Mouse (Mus musculus): ENCODE data around the gene Akt1s1.

The Akt1s1 gene

DNA sequence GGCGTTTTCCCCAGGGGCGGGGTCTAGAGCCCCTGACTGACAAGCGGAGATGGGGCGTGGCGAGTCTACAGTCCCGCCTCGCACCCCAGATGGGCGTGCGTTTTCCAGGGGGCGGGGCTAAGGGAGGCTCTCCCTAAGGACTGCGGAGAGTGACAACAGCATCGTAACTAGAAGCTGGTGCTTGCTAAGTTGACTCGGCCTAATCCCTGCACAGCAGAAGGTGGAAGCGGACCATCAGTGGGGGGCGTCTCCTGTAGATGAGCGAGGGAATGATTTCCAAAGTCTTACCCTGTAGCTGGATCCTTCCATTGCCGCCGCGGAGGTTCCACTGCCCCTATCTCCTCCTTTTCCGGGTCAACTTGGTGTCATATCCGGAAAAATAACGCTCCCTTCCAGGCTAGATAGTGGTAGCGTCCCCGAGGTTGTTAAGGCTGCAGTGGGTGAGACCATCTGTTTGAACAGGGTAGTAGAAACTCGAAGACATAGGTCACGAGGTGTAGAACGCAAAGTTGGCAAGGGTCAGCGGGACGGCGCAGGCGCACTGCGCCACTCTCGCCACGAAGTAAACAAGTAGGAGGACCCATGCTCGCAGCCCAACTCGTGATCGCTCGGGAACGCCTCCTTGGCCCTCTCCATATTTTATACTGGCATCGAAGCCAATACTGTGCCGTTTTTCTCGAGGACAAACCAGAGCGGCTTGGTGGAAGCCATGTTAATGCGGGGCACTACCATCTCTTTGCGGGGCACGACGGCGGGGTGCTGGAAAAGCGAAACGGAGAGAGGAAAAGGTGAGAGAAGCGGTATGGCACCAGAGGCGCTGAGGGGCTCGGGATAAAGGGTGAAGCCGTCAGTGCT, at the start of gene Akt1s1, which contains the start of gene Tbc1d17:
Akt1s1 (plus strand) TSS at position 431 of the 855 bp plus-strand sequence.
Tbc1d17 (minus strand) TSS at position 519 of the 855 bp plus-strand sequence.
- DNase-seq = peak; percentile 99

DNA sequence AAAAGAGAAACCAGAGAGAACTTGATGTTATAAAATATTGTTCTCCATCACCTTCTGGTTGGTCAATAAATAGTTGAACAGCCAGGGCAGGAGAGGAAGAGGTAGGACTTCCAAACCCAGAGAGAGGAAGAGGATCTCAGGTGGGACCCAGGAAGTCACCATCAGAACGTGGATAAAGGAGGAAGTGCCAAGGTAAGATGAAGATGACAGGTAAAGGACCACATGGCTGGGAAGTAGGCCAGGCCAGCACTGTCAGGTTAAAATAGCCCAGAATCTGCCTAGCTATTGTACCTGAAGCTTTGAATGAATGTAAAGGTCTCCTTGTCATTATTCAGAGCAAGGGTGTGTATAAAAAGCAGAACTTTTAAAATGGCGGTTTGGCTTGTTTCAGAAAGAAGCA, 39.9 kb upstream of the Akt1s1 start:
- DNase-seq = no peak

DNA sequence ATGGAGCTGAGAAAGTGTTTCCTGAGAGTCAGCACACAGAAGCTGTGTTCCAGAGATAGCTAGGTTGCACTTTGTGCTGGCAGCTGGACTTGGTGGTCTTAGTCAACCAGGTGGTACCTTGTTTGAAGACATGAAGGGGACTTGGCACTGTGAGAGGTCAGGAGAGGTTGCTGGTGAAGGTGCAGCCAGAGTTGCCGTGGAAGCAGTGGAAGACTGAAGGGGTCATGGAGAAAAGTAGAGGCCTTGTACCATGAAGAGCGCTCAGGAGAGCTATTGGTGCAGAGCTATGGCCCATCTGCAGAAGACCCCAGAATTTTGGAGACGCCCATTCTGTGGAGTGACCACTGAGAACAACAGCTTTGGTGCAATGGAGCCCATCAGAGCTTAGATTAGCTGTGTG, 39.3 kb upstream of the Akt1s1 start:
- no peak for DNase-seq

DNA sequence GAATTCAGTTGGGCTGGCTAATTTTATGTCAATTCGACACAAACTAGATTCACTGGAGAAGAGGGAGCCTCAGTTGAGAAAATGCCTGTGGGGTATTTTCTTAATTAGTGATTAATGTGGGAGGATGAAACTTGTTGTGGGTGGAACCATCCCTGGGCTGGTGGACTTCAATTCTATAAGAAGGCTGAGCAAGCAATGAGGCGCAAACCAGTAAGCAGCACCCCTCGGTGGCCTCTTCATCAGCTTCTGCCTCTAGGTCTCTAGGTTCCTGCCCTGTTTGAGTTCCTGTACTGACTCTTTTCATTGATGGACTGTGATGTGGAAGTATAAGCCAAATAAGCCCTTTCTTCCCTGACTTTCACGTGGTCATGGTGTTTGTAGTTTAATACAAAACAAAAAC, 38.4 kb upstream of the Akt1s1 start:
- DNase-seq = no peak

DNA sequence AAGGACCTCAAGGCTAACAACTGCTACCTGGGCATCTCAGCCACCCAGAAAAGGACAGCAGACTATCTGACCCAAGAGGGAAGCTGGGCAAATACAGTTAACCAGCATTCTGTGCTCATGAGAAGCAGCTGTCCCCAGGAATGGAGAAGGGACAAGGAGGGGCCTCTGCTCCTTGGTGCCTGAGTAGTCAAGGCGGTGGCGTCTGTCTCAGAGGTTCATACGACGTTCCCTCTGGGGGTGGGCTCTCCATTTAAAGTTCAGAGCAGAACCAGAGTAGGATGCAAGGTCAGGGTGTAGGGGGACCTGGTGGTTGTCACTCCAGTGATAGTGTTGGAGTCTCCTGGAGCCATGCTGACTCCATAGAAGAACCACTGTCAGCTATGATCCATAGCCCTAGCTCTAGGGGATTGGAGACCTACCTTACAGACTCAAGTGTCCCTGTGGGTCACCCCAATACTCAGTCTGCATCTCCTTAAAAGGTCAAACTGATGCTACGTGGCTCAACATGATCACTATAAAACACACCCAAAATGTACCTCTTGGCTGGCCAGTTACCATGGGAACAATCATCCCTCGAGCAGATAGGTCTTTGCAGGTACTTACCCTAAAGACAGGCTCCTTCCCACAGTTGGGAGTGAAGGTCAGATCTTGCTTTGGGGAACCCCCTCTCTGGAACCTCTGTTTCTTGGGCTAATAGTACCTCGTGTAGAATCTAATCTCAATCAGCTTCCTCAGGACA, 37.8 kb upstream of the Akt1s1 start:
- DNase-seq = no peak

DNA sequence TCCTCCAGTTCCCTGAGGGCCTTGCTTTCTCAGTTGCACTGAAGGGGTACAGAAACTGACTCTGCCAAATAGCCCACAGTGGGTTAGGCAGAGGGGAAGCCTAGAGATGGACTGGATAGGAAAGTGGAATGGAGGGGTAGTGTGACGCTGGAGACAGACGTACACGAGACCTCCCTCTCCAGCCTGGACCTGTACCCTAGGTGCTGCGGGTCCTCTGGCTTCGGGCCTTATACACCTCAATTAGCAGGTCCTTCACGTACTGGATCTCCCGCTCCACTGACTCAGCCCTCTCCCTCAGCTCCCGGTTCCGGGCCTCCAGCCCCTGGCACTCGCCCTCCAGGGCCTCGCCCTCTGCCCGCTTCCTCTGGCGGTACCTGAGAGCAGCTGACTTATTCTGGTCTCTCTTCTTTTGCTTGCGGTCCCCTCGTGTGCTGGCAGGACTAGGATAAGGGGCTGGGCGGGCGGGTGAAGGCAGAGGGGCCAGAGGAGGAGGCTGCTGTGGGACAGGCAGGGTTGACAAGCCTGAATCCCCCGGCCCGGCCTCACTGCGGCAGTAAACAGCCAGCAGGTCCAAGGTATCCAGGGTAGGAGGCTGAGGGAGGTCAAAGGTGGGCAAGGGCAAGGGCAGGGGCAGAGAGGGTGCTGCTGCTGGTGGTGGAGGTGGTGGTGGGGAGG, 36.0 kb upstream of the Akt1s1 start:
- no peak for DNase-seq

DNA sequence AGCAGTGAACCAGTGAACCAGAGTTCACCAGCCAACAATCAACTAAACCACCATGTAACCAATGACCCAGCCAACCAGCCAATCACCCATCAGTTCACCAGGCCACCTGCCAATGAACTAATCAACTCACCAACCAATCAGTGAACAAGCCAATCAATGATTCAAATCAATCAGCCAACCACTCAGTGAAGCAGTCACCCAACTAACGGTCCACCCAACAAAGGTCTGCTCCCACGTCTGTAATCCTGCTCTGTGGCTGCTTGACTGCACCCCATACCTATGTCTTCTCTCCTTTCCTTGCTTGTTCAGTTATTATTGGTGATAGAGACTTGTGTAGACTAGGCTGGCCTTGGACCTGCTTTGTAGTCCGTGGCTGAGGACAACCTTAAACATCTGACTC, 34.8 kb upstream of the Akt1s1 start:
- DNase-seq = no peak

DNA sequence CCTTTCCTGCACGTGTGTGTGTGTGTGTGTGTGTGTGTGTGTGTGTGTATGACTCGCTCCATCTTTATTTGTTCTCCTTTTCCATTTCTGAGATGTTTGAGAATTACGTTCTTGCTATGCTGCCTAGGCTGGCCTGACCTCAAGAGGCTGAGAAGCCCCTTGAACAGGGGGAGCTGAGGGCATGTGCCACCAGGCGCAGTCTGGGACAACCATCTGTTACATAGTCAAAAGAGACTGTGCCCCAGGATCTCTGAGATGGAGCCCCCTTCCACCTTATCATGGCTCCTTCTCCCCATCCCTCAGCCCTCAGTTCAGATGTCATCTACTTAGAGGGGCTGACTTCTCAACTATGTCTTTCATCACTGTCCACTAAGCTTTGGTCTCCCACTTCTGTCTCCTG, 34.4 kb upstream of the Akt1s1 start:
- DNase-seq = no peak

DNA sequence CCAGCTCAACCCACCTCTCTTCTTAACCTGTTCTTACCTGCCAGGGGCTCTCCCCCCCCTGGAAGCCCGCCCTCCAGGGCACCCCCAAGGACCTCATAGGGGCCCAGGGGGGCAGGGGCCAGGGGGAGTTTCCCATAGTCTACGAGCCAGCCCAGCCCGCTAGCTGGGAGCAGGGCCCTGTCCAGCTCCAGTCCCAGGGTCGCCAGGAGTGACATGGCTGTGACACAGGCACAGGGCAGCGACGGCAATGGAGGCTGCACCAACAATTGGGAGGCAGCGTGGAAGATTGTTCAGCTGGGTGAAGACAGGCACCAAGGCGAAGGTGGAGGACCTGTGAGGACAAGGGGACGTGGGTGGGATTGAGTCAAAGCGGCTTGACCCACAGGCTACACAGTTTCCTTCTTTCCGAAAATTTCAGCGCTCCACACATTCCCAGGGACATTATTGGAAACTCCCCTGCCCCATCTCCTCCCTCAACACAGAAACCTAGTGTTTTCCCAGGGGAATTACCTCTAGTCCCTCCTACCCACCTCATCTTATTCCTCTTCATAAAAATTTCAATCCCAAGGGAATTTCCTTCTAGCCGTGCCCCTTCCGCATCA, 33.7 kb upstream of the Akt1s1 start:
- no peak for DNase-seq

DNA sequence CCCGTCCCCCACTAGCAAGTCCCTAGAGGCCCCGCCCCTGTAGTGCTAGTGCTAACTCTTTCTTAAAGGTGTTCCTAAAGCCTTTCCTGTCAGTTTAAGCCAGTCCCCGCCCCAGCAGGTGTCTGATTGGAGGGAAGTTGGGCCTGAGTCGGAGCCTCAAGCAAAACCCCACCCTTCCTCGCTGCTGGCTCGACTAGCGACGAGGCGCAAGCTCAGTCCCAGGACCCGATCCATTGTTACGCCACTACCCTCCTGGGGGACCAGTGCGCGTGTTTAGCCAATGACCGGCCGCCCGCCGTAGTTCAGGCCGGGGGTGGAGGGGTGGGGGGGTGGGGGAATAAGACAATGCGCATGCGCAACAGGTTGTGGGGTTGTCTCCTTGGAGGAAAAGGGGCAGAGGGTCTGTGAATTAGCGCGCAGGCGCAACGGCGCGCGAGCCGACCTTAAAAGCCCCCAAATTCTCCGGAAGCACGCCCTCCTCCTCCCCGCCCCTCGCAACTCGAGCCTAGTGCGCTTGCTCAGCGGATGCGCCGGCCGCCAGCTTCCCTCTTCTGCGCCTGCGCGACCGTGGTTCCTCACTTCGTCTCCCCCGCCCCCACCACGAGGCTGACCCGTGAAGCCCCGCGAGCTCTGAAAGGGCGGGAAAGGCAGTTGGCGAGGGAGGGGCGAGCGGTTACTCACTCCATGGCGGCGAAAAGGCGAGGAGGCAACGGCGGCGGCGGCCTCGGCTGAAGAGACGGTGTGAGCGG, 32.9 kb upstream of the Akt1s1 start, which contains the start of the genes Nup62 and Il4i1:
Nup62 (plus strand) TSS at position 368 of the 749 bp plus-strand sequence.
Il4i1 (plus strand) TSS at position 667 of the 749 bp plus-strand sequence.
- peak; percentile 98 for DNase-seq

DNA sequence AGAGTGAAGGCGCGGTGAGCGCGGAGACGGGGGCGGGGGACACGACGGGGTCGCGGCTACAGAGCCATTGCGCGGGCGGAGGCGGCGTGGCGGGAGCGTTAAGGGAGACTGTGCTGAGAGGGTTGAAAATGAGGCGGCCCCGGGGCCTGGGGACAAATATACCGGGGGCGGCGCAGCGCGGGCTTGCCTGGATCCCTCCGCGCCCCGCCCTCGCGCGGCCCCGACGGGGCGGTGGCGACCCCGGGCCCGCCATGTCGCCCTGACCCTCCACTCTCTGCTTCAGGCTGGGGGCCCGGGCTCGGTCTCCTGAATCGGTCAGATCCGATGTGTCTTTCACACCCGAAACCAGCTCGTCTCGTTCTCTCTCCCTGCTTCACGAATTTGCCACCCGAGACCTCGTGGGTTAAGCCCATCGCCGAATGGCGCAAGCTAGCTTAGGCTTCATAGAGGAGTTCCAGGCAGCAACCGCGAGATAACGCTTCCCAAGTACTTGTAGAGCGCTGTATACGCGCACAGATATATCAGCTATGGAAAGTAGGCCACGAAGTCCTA, 32.2 kb upstream of the Akt1s1 start, which contains the start of gene Atf5:
Atf5 (minus strand) TSS at position 189 of the 552 bp plus-strand sequence.
- DNase-seq = no peak

DNA sequence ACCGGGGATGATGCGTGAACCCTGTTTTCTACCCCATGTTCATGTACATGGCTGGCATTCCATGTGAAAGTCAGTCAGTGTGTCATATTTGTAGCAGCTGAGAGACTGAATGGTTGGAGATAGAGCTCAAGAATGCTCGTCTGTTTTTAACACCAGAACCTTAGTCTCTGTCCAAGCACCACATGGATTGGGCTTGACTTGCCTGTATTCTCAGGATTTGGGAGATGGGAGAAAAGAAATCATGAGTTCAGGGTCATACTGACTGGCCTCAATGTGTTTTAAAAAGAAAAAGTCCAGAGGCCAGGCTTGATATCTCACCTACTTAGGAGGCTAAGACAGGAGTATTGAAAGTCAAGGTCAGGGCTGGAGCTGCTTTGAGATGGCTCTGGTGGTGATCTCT, 31.4 kb upstream of the Akt1s1 start:
- DNase-seq = no peak

DNA sequence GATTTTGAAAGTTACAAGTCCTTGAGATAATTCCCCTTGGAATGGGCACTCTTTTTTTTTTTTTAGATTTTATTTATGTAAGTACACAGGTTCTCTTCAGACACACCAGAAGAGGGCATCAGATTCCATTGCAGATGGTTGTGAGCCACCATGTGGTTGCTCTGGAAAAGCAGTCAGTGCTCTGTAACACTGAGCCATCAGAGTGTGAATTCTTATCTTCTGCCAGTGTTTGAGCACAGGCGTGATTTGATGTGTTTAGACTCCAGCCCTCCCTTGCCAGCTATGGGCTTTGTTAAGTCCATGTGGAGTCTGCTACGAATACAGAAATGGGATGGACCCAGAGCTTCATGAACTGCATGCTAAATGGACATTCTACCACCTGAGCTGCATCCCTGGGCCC, 30.6 kb upstream of the Akt1s1 start:
- no peak for DNase-seq

DNA sequence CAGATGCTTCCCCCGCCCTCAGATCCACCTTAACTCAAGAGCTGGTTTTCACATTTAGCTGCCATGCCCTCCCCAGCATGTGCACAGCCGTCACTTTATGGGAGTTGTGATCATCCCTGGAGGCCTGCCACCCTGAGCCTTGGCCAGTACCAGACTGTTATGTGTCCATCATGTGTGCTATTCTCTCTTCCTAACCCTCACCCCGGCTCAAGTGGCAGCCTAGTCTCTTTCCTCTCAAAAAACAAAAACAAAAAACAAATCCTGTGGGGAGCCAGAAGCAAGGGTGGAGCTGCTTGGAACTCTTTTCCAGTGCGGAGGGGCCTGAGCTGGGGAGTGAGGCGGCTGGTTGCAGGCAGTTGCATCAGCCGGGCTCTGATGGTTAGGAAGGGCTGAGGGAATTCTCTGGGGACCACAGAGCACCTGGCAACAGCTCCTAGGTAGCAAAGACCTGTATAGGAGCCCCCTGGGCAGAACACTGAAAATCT, 30.0 kb upstream of the Akt1s1 start:
- no peak for DNase-seq

DNA sequence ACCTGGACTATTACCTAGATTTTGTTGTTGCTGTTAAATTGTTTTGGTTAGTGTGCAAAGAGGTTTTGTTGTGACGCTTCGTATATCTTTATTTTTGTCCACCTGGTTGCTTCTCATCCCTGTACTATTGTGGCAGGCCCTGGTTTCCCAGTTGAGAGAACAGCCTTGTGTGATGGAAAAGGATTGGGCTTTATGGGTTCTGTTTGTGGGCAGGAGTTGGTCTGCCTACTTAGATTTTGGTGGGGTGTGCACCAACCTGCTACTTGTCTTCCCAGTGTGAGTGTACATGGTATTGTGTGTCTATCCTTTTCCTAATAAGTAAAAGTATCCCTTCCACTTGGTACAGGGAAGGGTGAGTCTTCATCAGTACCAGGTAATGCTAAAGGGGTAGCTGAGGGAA, 29.4 kb upstream of the Akt1s1 start:
- no peak for DNase-seq

DNA sequence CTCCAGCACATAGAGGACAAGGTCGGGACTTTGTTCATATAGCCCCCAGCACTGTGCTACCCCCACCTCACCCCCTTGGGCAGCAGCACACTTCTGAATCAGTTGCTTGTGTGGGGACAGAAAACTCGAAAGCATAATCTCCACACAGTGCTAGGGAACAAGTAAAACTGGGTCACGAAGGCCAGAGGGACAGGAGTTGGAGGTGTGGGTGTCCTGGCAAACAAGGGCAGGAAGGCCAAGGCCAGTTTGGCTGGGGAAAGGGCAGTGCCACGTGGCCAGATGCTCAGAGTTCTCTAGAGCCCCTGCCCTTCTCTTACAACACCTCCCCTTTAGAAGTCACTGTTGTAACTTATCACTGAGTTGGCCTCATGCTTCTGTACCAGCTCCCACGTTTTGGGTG, 28.9 kb upstream of the Akt1s1 start:
- no peak for DNase-seq

DNA sequence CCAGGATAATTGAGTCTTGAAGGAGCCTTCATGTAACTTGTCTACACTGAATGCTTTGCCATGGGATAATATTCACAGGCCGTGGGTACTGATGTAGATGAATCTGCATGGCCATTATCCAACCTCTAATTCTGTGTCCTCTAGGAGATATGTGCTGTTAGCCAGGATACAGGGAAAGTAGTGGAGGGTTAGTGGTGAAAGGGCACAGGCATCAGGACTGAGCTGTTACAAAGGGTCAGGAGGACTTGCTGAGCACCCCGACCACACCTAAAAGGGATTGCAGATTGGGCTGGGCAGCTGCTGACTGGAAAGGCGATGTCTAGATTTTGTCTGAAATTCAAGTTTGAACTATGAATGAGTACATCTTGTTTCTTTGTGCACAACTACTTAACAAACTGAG, 28.3 kb upstream of the Akt1s1 start:
- no peak for DNase-seq

DNA sequence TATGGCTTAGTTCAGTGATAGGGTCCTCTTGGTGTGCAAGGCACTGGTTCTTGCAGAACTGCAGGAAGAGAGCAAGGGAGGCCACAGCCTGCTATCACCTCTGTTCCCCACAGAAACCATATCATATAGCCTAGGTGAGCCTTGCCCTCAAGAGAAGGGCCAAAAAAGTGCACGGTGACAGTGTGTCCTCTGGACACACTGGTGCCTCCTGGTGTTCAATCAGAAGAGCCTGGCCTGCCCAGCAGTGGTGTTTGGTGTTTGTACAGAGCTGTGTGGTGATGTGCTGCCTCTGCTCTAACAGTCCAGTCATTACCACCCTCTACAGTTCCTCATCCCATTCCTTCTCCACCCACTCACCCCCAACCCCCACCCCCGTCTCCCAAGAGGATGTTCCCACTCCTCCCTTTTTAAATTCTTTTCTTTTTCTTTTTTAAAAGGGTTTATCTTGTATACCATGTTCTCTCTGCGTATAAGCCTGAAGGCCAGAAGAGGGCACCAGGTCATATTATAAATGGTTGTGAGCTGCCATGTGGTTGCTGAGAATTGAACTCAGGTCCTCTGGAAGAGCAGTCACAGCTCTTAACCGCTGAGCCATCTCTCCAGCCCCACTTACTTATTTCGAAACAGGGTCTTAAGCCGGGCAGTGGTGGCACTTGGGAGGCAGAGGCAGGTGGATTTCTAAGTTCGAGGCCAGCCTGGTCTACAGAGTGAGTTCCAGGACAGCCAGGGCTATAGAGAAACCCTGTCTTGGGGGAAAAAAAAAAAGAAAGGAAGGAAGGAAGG, 26.9 kb upstream of the Akt1s1 start:
- DNase-seq = peak; percentile 2

DNA sequence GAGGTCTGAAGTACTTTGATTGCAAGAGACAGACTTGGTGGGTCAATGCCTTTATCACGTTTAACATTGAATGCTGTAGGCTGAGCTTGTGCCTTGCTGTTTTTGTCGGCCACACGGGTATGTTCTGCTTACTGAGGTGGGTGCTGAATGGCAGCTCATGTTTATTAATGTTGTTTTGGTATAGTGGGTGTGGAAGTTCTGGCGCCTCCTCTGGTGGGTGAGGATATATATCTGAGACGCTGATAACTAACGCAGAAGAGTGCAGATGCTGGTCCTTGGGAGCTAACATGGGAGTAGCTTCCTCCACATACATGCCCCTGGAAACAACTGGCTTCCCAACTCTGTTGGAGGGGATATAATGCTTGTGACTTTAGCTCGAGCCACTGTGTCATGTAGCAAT, 25.4 kb upstream of the Akt1s1 start:
- DNase-seq = no peak

DNA sequence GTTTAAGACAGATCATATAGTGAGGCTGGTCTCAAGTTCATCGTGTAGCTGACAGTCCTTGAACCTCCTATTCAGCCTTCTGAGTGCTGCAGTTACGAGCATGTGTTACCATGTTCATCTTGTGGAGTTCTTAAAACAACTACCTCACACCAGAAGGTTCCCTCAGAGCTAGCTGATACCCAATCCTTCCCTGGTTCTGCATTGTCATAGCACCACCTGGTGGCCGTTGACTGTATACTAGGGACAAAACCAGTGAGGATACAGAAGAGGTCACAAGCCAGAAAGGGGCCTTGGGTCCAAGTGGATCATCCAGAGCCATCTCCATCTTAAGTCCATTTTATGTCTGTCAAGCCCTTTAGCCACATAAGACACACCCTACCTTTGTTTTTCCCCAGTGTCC, 23.9 kb upstream of the Akt1s1 start:
- DNase-seq = peak; percentile 67

DNA sequence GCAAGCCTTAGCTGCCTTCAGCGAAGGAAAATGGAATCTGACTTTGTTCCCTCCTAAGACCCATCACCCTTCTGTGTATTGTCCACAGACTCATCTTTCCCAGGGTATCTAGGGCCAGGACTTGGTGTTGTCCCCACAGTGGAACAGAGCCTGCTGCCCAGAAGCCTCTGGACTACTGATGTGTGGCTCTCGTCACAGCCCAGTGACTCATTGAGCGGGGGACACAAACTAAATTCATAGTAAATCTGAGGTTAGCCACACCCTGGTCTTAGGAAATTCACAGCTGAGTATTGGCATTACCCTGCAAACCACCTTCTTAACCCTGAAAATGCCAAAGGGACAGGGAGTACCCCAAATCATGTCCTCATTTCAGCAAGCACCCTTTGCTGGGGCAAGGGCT, 22.0 kb upstream of the Akt1s1 start:
- no peak for DNase-seq
